Mouse (Mus musculus): ENCODE data around the gene Ky.

- TF ChIP-seq POLR2A (IDR thresholded peaks at IDR 0.05; ENCODE audit: insufficient read depth, low read depth, low read length) (no peak), CTCF (IDR thresholded peaks at IDR 0.05; ENCODE audit: insufficient read depth, low read depth, low read length) (no peak)
Measured at GRCm38 (mm10) chr9:102492031-102492795, 13.3 kb upstream of the Ky start.

All from olfactory bulb, adult 2 months (tissue).